Mouse (Mus musculus) bone marrow macrophage, adult 2 months (primary cell): Measurements from ENCODE around the gene Taf10.

Experiments
- CTCF ChIP-seq: IDR thresholded peaks from 2 replicates; pipeline ENCODE4 v1.5.1; 2012; ENCODE audit warnings: low read depth, mild to moderate bottlenecking, low read length, moderate library complexity
- POLR2A ChIP-seq: IDR thresholded peaks from 2 replicates; pipeline ENCODE4 v1.6.1; 2012; ENCODE audit warnings: mild to moderate bottlenecking, low read depth, low read length, borderline replicate concordance

DNA sequence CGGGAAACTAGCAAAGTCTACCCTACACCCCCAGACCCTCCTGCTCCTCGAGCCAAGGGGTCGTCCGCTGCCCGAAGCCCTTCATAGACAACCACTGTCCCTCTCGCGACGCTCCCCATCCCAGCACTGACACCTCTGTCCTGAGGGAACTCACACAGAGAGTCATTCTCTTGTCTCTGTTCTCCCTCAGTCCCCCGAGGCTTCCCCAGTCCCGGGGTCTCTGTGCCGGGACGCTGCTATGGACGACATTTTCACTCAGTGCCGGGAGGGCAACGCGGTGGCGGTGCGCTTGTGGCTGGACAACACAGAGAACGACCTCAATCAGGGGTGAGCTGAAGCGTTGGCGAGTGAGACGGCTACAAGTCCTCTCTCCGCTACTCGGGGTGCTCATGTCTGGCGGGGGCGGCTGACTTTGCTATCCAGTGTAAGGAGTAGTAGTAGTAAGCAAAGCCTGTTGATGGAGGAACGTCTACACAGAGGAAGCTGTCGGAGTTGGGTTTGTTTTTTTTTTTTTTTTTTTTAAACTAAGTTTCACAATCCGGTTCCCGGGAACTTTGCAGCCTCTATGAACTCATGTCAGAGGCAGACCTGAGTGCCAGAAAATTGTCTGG is 7.1 kb downstream of the Taf10 start, which contains the start of gene Rrp8:
- no peak for TF ChIP-seq POLR2A
- no peak for TF ChIP-seq CTCF
